Mouse (Mus musculus) limb, embryonic 11.5 days (tissue): ENCODE data around the gene Enpp4. TPM values are rescaled to one million over a fixed set of nuclear protein-coding genes. Genes with fewer than 3 reads are reported as not detected.

ENCODE experiments used
- ATAC-seq: fragments of 200-750 bp; cut with Nextera tagmentation; 2 replicates; pipeline ENCODE4 v1.8.0; 2017; ENCODE audit warnings: low read depth; ENCODE audit not compliant: insufficient number of reproducible peaks, low FRiP score, low TSS enrichment
- DNase-seq: peaks from one replicate; pipeline ENCODE4 v3.0.0-alpha.2; 2015; ENCODE audit warnings: low spot score
- H3K27ac ChIP-seq: fragments of 300-500 bp; sonication (generic); replicated peaks from 2 replicates; pipeline ENCODE4 v1.5.1; 2014; ENCODE audit warnings: low read depth, mild to moderate bottlenecking, low read length
- H3K27me3 ChIP-seq: fragments of 300-500 bp; sonication (generic); 2 replicates; pipeline ENCODE4 v1.6.1; 2014; ENCODE audit warnings: mild to moderate bottlenecking, low read length, mixed read lengths; ENCODE audit not compliant: control insufficient read depth, insufficient read depth
- H3K36me3 ChIP-seq: fragments of 300-500 bp; sonication (generic); 2 replicates; pipeline ENCODE4 v1.6.1; 2014; ENCODE audit warnings: mild to moderate bottlenecking, low read length, moderate library complexity, mixed read lengths; ENCODE audit not compliant: control insufficient read depth, insufficient read depth
- H3K4me1 ChIP-seq: fragments of 300-500 bp; sonication (generic); 2 replicates; pipeline ENCODE4 v1.6.1; 2014; ENCODE audit warnings: low read length, mixed read lengths; ENCODE audit not compliant: control insufficient read depth, insufficient read depth
- H3K4me2 ChIP-seq: fragments of 300-500 bp; sonication (generic); 2 replicates; pipeline ENCODE4 v1.6.1; 2014; ENCODE audit warnings: low read depth, mild to moderate bottlenecking, moderate library complexity; ENCODE audit not compliant: severe bottlenecking
- H3K4me3 ChIP-seq: fragments of 300-500 bp; sonication (generic); 2 replicates; pipeline ENCODE4 v1.5.1; 2014; ENCODE audit warnings: low read depth, low read length
- H3K9ac ChIP-seq: fragments of 300-500 bp; sonication (generic); 2 replicates; pipeline ENCODE4 v1.6.1; 2014; ENCODE audit warnings: mild to moderate bottlenecking, low read length
- H3K9me3 ChIP-seq: fragments of 300-500 bp; sonication (generic); 2 replicates; pipeline ENCODE4 v1.6.1; 2016; ENCODE audit warnings: low read length; ENCODE audit not compliant: control insufficient read depth
- WGBS: fragments of 180-500 bp; shearing (Covaris S2); extraction: QIAGEN DNeasy Blood & Tissue Kit; methylation state at CpG from one replicate; pipeline ENCODE4 v1.1.7; 2014; 5-methylcytosine and 5-hydroxymethylcytosine counted together
- polyA plus RNA-seq: library from polyadenylated mRNA; unstranded; fragments of >200 nt; fragmentation: Nextera tagmentation; extraction: Ambion mirVana; gene quantifications from 2 replicates; pipeline ENCODE4 v1.2.1, GENCODE M21; 2014

The Enpp4 gene
- polyA plus RNA-seq, 1 experiment from 2014 or later = 2.5 TPM

DNA sequence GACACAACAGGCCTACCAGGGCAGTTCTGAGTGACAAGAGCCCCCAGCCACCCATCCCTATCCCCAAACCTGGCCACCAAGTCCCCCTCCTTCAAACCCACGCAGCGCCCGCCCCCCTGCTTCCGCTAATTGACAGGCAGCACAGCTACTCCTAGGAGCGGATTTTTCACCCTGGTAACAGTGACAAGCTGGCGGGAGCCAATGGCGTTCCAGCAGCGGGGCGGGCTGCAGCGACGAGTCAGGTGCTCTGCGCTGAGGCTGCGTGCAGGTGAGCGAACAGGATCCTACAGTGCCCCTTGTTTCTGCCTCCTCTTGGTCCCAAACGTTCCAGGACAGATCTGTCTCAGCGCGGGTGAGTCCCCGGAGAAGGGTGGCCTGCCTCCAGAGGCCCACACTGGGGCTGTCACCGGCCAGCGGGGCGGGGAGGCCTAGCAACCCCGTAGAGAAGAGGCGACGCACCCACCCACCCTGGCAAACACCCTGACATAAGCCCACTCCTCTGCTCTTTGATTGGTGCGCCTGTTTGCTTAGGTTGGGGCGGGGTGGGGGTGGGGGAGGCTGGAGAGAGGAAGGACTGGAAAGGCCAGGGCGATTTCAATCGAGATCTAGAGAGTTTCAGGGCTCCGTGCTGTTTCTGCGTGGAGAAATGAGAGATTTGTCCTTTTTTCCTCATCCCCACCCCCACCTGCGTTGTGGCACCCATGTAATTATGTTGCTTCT lies 26.8 kb downstream of the Enpp4 start, which contains the start of gene Enpp5:
Gene Enpp5 (plus strand): TSS at position 183 of the 720 bp plus-strand sequence.
- no peaks in the 10 kb centered on the region for H3K36me3 ChIP-seq
- ATAC-seq = peak; percentile 91
- no peak within 1 kb of the TSS for H3K27ac ChIP-seq
- H3K4me2 ChIP-seq = peak within 1 kb of the TSS; percentile 90
- H3K9me3 ChIP-seq = no peaks in the 10 kb centered on the region
- peak within 1 kb of the TSS; percentile 57 for H3K4me3 ChIP-seq
- H3K4me1 ChIP-seq = no peaks in the 10 kb centered on the region
- H3K9ac ChIP-seq = peak within 1 kb of the TSS; percentile 55
- peak; percentile 86 for DNase-seq
- H3K27me3 ChIP-seq = no peaks in the 10 kb centered on the region
- WGBS = 1% methylated on average over 31 of the region's 31 CpGs

DNA sequence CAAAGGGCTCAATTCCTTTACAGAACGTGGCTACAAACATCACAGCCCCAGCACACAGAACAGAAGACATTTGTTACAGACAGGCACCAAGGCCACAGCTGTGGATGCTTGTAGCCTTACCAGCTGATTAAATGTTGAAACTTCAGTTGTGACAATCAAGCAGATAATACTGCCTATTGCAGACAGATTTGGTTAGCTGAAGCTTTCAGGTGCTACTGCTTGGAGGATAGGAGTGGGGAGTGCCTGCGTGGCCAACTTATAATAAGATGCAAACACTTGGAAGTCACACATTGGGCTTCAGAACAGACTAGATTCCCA lies 27.8 kb downstream of the Enpp4 start:
- DNase-seq = no peak
- WGBS = 69% methylated on average over 2 of the region's 2 CpGs
- H3K9me3 ChIP-seq = no peaks in the 10 kb centered on the region
- no peak overlapping the region for H3K4me3 ChIP-seq
- no peaks in the 10 kb centered on the region for H3K36me3 ChIP-seq
- H3K4me1 ChIP-seq = no peaks in the 10 kb centered on the region
- no peak overlapping the region for H3K9ac ChIP-seq
- no peak for ATAC-seq
- no peaks in the 10 kb centered on the region for H3K27me3 ChIP-seq
- H3K4me2 ChIP-seq = no peak overlapping the region
- no peak overlapping the region for H3K27ac ChIP-seq

DNA sequence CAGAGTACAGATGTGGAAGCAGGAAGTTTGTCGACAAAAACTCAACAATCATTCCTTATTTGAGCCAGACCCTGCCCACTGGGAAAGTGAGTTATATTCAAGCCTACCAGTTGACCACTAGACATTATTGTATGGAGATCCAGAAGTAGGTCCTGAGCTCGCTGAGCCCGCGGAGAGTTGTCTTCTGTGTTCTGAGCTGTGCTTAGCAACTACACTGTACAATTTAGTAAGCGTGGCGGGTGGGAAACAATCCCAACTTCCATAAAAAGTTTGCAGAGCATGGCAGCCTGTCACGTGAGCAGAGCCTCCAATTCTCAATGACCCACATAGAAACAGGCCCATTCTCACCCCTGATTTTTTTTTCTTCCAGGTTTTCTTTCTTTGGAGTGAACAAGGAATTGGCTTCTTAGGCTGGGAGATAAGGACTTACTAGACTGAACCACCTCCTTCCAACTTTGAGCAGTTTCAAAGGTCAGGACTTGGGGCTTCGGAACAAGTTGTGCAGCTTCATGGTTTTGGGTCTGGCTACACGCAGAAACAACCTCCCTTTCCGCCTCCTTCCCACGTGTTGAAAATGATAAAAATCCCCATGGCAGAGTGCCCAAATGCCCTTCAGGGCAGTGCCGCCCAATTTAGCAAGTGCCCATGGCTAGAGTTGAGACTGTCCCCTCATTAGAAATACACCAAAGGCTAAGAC lies 28.3 kb downstream of the Enpp4 start:
- H3K9me3 ChIP-seq = no peaks in the 10 kb centered on the region
- no peak for ATAC-seq
- no peaks in the 10 kb centered on the region for H3K4me1 ChIP-seq
- no peak overlapping the region for H3K4me3 ChIP-seq
- H3K27me3 ChIP-seq = no peaks in the 10 kb centered on the region
- no peak for DNase-seq
- H3K27ac ChIP-seq = no peak overlapping the region
- whole genome bisulfite sequencing = 84% methylated on average over 12 of the region's 12 CpGs
- H3K9ac ChIP-seq = no peak overlapping the region
- H3K36me3 ChIP-seq = no peaks in the 10 kb centered on the region
- no peak overlapping the region for H3K4me2 ChIP-seq

DNA sequence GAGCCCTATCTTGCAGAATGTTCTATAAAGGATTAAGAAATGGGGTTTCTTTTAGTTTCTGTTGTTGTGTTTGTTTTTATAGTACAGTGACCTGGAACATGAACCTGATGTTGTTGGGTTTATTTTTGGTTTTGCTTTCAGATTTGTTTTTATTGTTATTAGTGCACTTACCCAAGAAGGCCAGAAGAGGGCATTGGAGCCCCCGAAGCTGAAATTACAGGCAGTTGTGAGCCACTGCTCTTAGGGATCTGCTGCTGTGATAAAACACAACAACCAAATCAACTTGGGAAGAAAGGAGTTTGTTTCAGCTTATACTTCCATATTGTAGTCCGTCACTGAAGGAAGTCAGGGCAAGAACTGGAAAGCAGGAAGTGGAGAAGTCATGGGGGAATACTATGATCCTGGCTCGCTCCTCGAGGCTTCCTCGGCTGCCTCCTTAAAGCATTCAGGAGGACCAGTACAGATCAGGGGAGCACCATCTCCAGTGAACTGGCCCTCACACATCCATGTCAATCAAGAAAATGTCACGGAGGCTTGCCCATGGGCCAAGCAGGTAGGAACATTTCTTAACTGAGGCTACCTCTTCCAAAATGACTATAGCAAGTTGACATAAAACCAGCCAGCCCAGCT lies 29.4 kb downstream of the Enpp4 start:
- peak; percentile 32 for DNase-seq
- no peak for ATAC-seq
- Histone ChIP-seq H3K36me3 (no peaks in the 10 kb centered on the region), H3K9me3 (no peaks in the 10 kb centered on the region), H3K4me3 (no peak overlapping the region), H3K4me2 (no peak overlapping the region), H3K4me1 (no peaks in the 10 kb centered on the region), H3K27ac (no peak overlapping the region), H3K9ac (no peak overlapping the region), H3K27me3 (no peaks in the 10 kb centered on the region)
- WGBS = 62% methylated on average over 6 of the region's 6 CpGs

DNA sequence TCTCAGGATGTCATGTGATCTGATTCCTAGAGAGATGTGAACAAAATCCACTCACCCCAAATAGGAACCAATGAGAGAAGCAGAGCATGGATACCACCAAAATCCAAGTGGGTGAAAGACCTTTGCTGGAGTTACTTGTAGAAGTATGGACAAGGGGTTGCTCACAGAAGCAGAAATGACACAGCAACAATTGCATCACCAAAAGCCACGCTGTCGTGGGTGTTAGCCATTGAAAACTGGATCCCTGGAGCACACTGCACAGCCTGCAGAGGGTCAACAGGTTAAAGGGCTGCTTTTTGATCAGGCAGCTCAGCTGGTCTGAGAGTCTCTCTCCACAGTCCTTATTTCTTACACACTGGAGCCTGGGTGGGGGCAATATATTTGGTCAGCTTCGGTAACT lies 30.0 kb downstream of the Enpp4 start:
- H3K36me3 ChIP-seq = no peaks in the 10 kb centered on the region
- WGBS = 80% methylated on average over 3 of the region's 3 CpGs
- H3K4me1 ChIP-seq = no peaks in the 10 kb centered on the region
- no peak overlapping the region for H3K4me2 ChIP-seq
- ATAC-seq (no peak), DNase-seq (no peak)
- H3K4me3 ChIP-seq = no peak overlapping the region
- H3K9ac ChIP-seq = no peak overlapping the region
- no peaks in the 10 kb centered on the region for H3K9me3 ChIP-seq
- no peaks in the 10 kb centered on the region for H3K27me3 ChIP-seq
- H3K27ac ChIP-seq = no peak overlapping the region

DNA sequence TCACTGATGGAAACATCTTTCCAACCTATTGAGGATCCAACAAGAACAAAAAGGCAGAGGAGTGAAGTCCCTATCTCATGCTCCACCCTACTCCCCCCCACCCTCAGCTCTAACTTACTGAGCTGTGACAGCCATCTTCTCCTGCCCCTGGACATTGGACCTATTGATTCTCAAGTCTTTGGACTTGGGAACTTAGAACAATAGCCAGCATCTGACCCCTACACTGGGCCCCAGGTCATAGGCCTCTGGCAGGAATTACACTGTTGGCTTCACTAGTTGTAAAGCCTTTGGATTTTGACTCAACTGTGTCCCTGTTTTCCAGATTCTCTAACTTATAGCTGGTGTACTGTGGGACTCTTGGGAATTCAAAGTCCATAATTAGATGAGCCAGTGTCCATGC lies 33.9 kb downstream of the Enpp4 start:
- no peaks in the 10 kb centered on the region for H3K9me3 ChIP-seq
- no peak overlapping the region for H3K4me3 ChIP-seq
- DNase-seq = no peak
- H3K27me3 ChIP-seq = no peaks in the 10 kb centered on the region
- no peak overlapping the region for H3K4me2 ChIP-seq
- no peaks in the 10 kb centered on the region for H3K36me3 ChIP-seq
- no peak overlapping the region for H3K27ac ChIP-seq
- H3K4me1 ChIP-seq = no peaks in the 10 kb centered on the region
- no peak for ATAC-seq
- H3K9ac ChIP-seq = no peak overlapping the region

DNA sequence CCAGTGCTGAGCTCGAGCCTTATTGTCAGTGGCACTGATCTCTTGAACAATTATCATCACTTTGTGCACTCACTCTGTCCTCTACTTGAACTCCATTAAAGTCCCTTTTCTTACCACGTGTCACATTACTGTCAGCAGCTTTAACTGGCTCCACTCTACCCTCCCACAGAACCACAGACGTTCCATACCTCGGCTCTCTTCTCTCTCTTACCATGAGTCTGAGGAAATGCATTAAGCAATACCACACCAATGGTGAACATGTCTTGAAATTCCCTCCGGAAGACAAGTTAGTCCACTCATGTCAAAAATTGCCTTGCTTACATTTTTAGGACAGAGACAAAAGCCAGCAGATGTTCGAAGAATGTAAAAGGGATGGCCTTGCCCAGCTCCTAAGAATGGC lies 36.7 kb downstream of the Enpp4 start:
- WGBS = 69% methylated on average over 6 of the region's 6 CpGs
- Histone ChIP-seq H3K27ac (no peak overlapping the region), H3K9me3 (no peaks in the 10 kb centered on the region), H3K4me2 (no peak overlapping the region), H3K27me3 (no peaks in the 10 kb centered on the region), H3K4me1 (no peaks in the 10 kb centered on the region), H3K4me3 (no peak overlapping the region), H3K36me3 (no peaks in the 10 kb centered on the region), H3K9ac (no peak overlapping the region)
- ATAC-seq (no peak), DNase-seq (no peak)

DNA sequence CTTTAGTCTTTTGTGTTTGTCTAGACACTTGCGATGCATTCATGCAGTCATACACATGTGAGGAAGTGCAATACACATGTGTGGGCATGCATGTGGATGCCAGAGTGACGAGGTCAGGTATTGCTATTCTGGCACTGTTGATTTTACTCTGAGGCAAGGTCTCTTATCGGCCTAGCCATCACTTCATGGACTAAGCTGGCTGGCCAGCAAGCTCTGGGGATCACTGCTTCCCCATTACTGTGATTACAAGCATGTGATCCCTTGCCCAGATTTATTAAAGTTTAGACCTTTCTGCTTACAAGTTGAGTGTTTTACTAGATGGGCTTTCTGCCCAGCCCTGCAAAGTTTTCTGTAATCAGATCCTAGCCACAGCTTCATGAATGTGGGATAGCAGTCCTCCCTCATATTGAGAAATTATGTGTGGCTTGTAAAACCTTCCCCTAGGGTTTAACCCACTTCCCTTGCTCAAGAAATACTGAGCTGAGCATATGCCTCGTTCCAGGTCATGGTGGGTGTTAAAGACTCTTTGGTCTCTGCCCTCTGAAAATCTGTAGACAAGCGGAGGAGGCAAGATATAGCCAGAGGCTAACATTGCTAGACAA lies 44.2 kb downstream of the Enpp4 start:
- 74% methylated on average over 5 of the region's 5 CpGs for WGBS
- Histone ChIP-seq H3K9ac (no peak overlapping the region), H3K36me3 (no peaks in the 10 kb centered on the region), H3K4me1 (no peaks in the 10 kb centered on the region), H3K4me3 (no peak overlapping the region), H3K9me3 (no peaks in the 10 kb centered on the region), H3K27ac (no peak overlapping the region), H3K4me2 (no peak overlapping the region), H3K27me3 (no peaks in the 10 kb centered on the region)
- ATAC-seq (0 out of 2 replicates have a peak, but pooled peaks have one; percentile 26), DNase-seq (no peak)
